Mouse (Mus musculus): Measurements from ENCODE around the gene Psmd9.

- TF ChIP-seq CTCF (IDR thresholded peaks at IDR 0.05; ENCODE audit: low read depth, low read length), result no peak
- no peak for TF ChIP-seq TAL1 (conservative IDR thresholded peaks at IDR 0.05; ENCODE audit: low read depth, low read length)
- TF ChIP-seq POLR2AphosphoS5 (IDR thresholded peaks at IDR 0.05; ENCODE audit: insufficient replicate concordance, low read depth, low read length), result no peak
- TF ChIP-seq GATA1 (IDR thresholded peaks at IDR 0.05; ENCODE audit: borderline replicate concordance, low read length), result no peak
Observed at GRCm38 (mm10) chr5:123201523-123201892, 32.3 kb downstream of the Psmd9 start.
